Mouse (Mus musculus): ENCODE results near the gene Batf3.
"Not testable (repeated sequence)": the region's sequence is repeated elsewhere in the genome, so short reads cannot be mapped to it uniquely, and the experiment has no call there.

DNA sequence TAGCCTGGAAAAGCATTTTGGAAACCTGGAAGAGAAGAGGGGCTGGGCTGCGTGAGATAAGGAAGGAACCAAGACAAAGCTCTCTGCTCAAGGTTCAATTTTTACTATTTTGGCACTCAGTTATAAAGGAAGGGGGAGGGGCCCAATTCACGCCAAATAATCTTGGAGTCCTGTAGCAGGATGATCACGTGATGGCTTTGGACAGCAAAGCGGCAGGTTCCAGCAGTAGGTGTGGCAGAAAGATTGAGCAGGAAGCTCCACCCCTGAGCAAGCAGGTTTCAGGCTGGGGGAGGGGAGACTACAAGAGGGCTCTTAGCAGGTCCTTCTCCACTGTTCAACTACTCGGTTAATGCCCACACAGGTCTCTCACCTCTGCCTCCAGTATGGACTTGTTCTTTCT is 51.8 kb downstream of the Batf3 start:
- TF ChIP-seq CTCF, EP300 (IDR thresholded peaks at IDR 0.05; ENCODE audit: low read depth): not testable (repeated sequence)

Measured in liver, embryonic 14.5 days (tissue).